Mouse (Mus musculus): ENCODE data around the gene 2010111I01Rik.

DNA sequence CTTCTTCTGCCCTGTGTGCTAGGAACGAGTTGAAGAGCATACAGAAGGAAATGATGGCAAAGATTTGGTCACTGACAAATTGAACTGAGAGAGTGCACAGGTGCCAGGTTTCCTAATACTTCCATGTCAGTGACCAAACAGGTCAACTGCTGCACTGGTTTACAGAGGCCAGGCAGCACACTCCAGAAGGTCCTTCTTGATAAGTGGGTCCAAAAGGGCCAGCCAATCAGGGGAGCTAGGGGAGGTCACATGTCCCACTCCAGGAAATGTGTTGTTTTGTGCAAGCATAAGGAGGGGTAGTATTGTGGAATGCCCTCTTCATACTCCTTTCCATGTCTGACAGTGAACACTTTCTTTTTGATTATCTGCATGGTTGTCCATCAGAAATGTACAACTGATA is 99.0 kb downstream of the 2010111I01Rik start:
- no peak for TF ChIP-seq CTCF (IDR thresholded peaks at IDR 0.05)
- TF ChIP-seq POLR2A (IDR thresholded peaks at IDR 0.05; ENCODE audit: insufficient read depth, low read depth, low read length), result no peak

Data from heart, adult 2 months (tissue).